Mouse (Mus musculus) lung, embryonic 14.5 days (tissue): ENCODE data around the gene Poldip3. TPM values are rescaled to one million over a fixed set of nuclear protein-coding genes. Genes with fewer than 3 reads are reported as not detected.

Experiments used
- ATAC-seq: fragments of 200-750 bp; cut with Nextera tagmentation; 2 replicates; pipeline ENCODE4 v1.8.0; 2017; ENCODE audit warnings: mild to moderate bottlenecking, moderate TSS enrichment, moderate library complexity; ENCODE audit not compliant: insufficient read depth
- DNase-seq: peaks from one replicate; pipeline ENCODE4 v3.0.0-alpha.2; 2015
- H3K27ac ChIP-seq: fragments of 300-500 bp; sonication (generic); 2 replicates; pipeline ENCODE4 v1.5.1; 2014; ENCODE audit warnings: low read depth, mild to moderate bottlenecking, moderate library complexity
- H3K27me3 ChIP-seq: fragments of 300-500 bp; sonication (generic); 2 replicates; pipeline ENCODE4 v1.6.1; 2014; ENCODE audit warnings: low read length, control low read depth; ENCODE audit not compliant: insufficient read depth
- H3K36me3 ChIP-seq: fragments of 300-500 bp; sonication (generic); 2 replicates; pipeline ENCODE4 v1.6.1; 2014; ENCODE audit warnings: control low read depth; ENCODE audit not compliant: insufficient read depth
- H3K4me1 ChIP-seq: fragments of 300-500 bp; sonication (generic); 2 replicates; pipeline ENCODE4 v1.6.1; 2014; ENCODE audit warnings: antibody characterized with exemption, control low read depth; ENCODE audit not compliant: insufficient read depth
- H3K4me2 ChIP-seq: fragments of 300-500 bp; sonication (generic); 2 replicates; pipeline ENCODE4 v1.6.1; 2014; ENCODE audit warnings: mild to moderate bottlenecking
- H3K4me3 ChIP-seq: fragments of 300-500 bp; sonication (generic); 2 replicates; pipeline ENCODE4 v1.5.1; 2014; ENCODE audit warnings: low read depth, low read length
- H3K9ac ChIP-seq: fragments of 300-500 bp; sonication (generic); 2 replicates; pipeline ENCODE4 v1.6.1; 2014
- H3K9me3 ChIP-seq: fragments of 300-500 bp; sonication (generic); 2 replicates; pipeline ENCODE4 v1.6.1; 2016; ENCODE audit warnings: low read depth, low read length, control low read depth
- CTCF ChIP-seq: IDR thresholded peaks from 2 replicates; pipeline ENCODE4 v1.5.1; 2016; ENCODE audit warnings: antibody characterized with exemption, low read depth
- WGBS: fragments of 180-500 bp; shearing (Covaris S2); extraction: QIAGEN DNeasy Blood & Tissue Kit; methylation state at CpG from one replicate; pipeline ENCODE4 v1.1.7; 2014; 5-methylcytosine and 5-hydroxymethylcytosine counted together
- polyA plus RNA-seq: library from polyadenylated mRNA; unstranded; fragments of >200 nt; fragmentation: Nextera tagmentation; extraction: Ambion mirVana; gene quantifications from 2 replicates; pipeline ENCODE4 v1.2.1, GENCODE M21; 2014

The Poldip3 gene
- polyA plus RNA-seq, 1 experiment from 2014 or later = 162 TPM

DNA sequence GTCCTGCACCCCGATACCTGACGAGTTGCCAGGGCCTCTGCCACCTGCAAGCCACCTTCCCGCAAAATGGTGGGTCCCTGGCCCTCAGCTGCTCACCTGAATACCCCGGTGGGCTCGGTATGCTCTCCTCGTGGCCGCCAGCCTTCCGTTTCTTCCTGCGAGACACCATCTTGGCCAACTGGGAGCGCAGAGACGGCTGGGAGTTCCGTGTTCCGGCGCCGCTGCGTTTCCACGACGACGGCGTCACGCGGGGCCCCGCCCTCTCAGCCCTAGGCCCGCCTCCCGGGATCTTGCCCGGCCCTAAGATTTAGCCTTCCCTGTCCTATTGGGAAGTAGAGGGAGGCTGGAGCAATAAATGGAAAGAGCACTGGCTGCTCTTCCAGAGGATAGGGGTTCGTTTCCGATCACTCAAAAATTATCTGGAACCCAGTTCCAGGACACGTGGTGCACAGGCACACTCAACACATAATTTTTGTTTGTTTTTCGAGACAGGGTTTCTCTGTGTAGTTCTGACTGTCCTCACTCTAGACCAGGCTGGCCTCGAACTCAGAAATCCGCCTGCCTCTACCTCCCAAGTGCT is 26.5 kb downstream of the Poldip3 start, which contains the start of gene Rrp7a:
Gene Rrp7a (minus strand): TSS at position 236 of the 580 bp plus-strand sequence.
- no peak for TF ChIP-seq CTCF
- ATAC-seq (peak; percentile 94), DNase-seq (peak; percentile 96)
- H3K9ac ChIP-seq = peak within 1 kb of the TSS; percentile 64
- H3K4me2 ChIP-seq = peak within 1 kb of the TSS; percentile 78
- no peaks in the 10 kb centered on the region for H3K9me3 ChIP-seq
- no peaks in the 10 kb centered on the region for H3K27me3 ChIP-seq
- 9% methylated on average over 32 of the region's 32 CpGs for WGBS
- H3K4me1 ChIP-seq = no peaks in the 10 kb centered on the region
- H3K4me3 ChIP-seq = peak within 1 kb of the TSS; percentile 86
- H3K27ac ChIP-seq = peak within 1 kb of the TSS; percentile 76; the same call in 1 of the 2 replicates
- peaks cover 45% of the 10 kb centered on the region for H3K36me3 ChIP-seq

DNA sequence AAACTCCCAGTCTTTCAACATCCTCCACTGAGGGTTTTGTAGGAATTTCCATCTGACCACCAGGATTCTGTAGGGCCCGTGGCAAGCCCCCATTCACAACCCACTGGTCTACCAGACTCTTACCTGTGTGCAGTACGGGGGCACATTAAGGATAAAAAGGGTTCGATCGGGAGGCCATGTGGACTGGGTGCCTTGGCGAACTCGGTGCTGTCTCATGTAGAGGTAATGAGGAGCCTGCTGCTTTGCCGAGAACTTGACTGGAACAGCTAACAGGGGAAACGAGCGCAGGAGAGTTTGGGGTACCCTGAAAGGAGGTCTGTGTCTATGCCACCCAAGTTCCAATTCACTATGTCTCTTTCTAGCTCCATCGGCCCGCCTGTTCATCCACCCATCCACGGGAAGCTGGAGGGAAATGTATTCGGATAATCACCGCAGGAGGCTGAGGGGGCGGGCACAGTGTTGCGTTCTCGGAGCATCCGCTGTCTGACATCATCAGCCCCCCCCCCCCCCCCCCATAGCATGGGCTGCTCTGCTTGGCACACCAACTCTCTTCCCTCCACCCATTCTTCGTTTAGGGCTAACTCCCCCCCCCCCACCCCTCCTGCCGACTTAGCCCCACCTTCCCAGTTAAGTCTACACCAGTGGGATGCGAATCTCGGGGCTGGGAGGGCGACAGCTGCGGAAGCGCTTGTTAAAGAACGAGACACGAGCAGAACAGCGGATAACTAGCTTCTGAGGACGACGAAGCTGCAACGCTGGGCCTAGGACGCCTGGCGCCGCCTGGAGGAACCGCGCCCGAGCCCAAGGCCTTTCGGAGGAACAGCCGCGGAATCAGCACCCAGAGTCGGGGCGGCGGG is 27.2 kb downstream of the Poldip3 start:
- Histone ChIP-seq H3K9me3 (no peaks in the 10 kb centered on the region), H3K9ac (peak overlapping the region; percentile 64), H3K4me2 (peak overlapping the region; percentile 78), H3K36me3 (peaks cover 45% of the 10 kb centered on the region), H3K4me3 (peak overlapping the region; percentile 86), H3K27me3 (no peaks in the 10 kb centered on the region), H3K4me1 (no peaks in the 10 kb centered on the region), H3K27ac (peak overlapping the region; percentile 76; the same call in 1 of the 2 replicates)
- DNase-seq = peak; percentile 77
- peak; percentile 55 for ATAC-seq
- WGBS = 3% methylated on average over 43 of the region's 43 CpGs
- peak; percentile 49; the same call in 1 of the 2 replicates for TF ChIP-seq CTCF

GRCm38 (mm10) chr15:83118360-83118759 is 30.8 kb downstream of the Poldip3 start:
- ATAC-seq = no peak
- no peaks in the 10 kb centered on the region for H3K27me3 ChIP-seq
- H3K9me3 ChIP-seq = no peaks in the 10 kb centered on the region
- H3K4me3 ChIP-seq = no peak overlapping the region
- peak; percentile 80 for DNase-seq
- no peak overlapping the region for H3K9ac ChIP-seq
- WGBS = 63% methylated on average over 7 of the region's 7 CpGs
- no peak overlapping the region for H3K27ac ChIP-seq
- peaks cover 55% of the 10 kb centered on the region for H3K36me3 ChIP-seq
- H3K4me2 ChIP-seq = no peak overlapping the region
- no peaks in the 10 kb centered on the region for H3K4me1 ChIP-seq
- TF ChIP-seq CTCF = peak; percentile 52

GRCm38 (mm10) chr15:83115071-83115470 is 34.1 kb downstream of the Poldip3 start:
- 77% methylated on average over 6 of the region's 6 CpGs for WGBS
- Histone ChIP-seq H3K4me1 (peaks cover 3% of the 10 kb centered on the region; the same call in 1 of the 2 replicates), H3K36me3 (peaks cover 55% of the 10 kb centered on the region), H3K4me2 (no peak overlapping the region), H3K9ac (no peak overlapping the region), H3K27me3 (no peaks in the 10 kb centered on the region), H3K9me3 (no peaks in the 10 kb centered on the region), H3K27ac (no peak overlapping the region), H3K4me3 (no peak overlapping the region)
- no peak for TF ChIP-seq CTCF
- no peak for DNase-seq
- no peak for ATAC-seq

DNA sequence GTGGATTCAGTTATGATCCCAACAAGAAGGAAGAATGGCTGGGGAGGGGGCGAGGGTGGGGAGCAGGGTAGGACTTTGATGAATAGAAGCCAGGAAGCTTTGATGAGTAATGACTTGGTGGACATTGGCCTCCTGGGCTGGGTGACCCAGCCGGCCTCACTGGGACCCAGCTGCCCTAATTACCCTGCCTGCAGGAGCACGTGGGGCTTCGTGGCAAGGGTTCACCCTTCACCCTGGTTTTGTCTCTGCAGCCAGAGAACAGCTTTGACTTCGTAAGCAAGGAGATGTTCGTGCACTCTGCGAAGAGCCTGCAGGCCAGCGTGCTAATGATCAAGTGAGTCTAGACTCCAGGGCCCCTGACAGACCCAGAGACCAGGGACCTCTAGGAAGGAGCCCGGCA is 35.1 kb downstream of the Poldip3 start:
- H3K9me3 ChIP-seq = no peaks in the 10 kb centered on the region
- H3K9ac ChIP-seq = no peak overlapping the region
- TF ChIP-seq CTCF = no peak
- peaks cover 3% of the 10 kb centered on the region; the same call in 1 of the 2 replicates for H3K4me1 ChIP-seq
- H3K4me2 ChIP-seq = no peak overlapping the region
- H3K27ac ChIP-seq = no peak overlapping the region
- no peak for DNase-seq
- H3K27me3 ChIP-seq = no peaks in the 10 kb centered on the region
- WGBS = 70% methylated on average over 9 of the region's 9 CpGs
- peaks cover 47% of the 10 kb centered on the region for H3K36me3 ChIP-seq
- no peak overlapping the region for H3K4me3 ChIP-seq
- no peak for ATAC-seq

DNA sequence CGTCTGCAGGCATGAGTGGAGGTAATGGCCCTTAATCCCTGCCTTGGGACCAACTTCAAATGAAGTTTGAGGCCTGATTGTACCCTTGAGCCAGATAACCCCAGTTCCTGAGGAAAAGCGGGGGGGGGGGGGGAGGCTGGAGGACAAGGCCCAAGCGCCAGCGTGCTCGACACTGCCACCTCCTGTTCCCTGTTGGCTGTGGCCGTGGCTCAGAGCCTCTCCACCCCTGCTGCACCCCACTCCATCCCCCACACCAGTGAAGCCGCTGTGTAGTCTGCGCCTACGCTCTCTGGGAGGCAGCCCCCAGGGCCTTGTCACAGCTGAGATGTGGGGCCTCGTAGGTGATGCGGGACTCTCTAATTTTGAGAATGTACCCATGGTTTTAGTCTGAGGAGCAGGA is 36.3 kb downstream of the Poldip3 start:
- Histone ChIP-seq H3K9me3 (no peaks in the 10 kb centered on the region), H3K4me3 (no peak overlapping the region), H3K4me1 (peaks cover 3% of the 10 kb centered on the region; the same call in 1 of the 2 replicates), H3K27ac (no peak overlapping the region), H3K36me3 (peaks cover 37% of the 10 kb centered on the region), H3K27me3 (no peaks in the 10 kb centered on the region), H3K4me2 (no peak overlapping the region), H3K9ac (no peak overlapping the region)
- WGBS = 8% methylated on average over 11 of the region's 11 CpGs
- ATAC-seq (peak; percentile 74), DNase-seq (peak; percentile 83)
- peak; percentile 84 for TF ChIP-seq CTCF

DNA sequence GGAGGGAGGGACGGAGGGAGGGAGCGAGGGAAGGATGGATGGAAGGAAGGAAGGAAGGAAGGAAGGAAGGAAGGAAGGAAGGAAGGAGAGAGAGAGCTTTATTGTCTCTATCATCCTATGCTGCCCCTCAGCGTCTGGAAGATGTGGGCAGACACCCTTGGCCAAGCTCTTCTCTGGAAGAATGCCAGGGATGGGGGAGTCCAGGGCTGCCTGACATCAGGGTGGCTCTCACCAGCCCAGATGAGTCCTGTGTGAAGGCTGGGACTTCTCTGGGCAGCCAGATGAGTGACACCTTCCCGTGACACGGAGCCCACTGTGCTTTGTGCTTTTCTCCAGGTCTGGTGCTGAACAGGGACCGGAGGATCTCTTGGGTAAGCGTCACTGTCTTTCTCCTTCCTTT is 37.3 kb downstream of the Poldip3 start:
- TF ChIP-seq CTCF = no peak
- 71% methylated on average over 7 of the region's 7 CpGs for WGBS
- no peak overlapping the region for H3K9ac ChIP-seq

More for the DNA sequence above, 37.3 kb downstream of the Poldip3 start:
- Histone ChIP-seq H3K27me3 (no peaks in the 10 kb centered on the region), H3K4me3 (no peak overlapping the region), H3K9me3 (no peaks in the 10 kb centered on the region), H3K4me2 (no peak overlapping the region), H3K4me1 (peaks cover 3% of the 10 kb centered on the region; the same call in 1 of the 2 replicates), H3K36me3 (peaks cover 27% of the 10 kb centered on the region), H3K27ac (no peak overlapping the region)
- no peak for DNase-seq
- ATAC-seq = no peak
